Mouse (Mus musculus) heart, adult 2 months (tissue): ENCODE results near the gene Atic.

Experiments used
- CTCF ChIP-seq: fragments of 200-600 bp; IDR thresholded peaks from 2 replicates; pipeline ENCODE4 v1.8.1; 2022; ENCODE audit warnings: antibody characterized with exemption, mild to moderate bottlenecking, moderate library complexity
- POLR2A ChIP-seq: fragments of 200-500 bp; IDR thresholded peaks from 2 replicates; pipeline ENCODE4 v1.6.1; 2011; ENCODE audit warnings: mild to moderate bottlenecking, low read depth, low read length, control low read depth; ENCODE audit not compliant: insufficient read depth

GRCm38 (mm10) chr1:71564291-71564690 is 7.3 kb downstream of the Atic start:
- TF ChIP-seq POLR2A (no peak), CTCF (no peak)
